Mouse (Mus musculus): ENCODE data around the gene Guca2b. TPM values are rescaled to one million over a fixed set of nuclear protein-coding genes. Genes with fewer than 3 reads are reported as not detected.
A peak's percentile ranks its signal among the peaks of the same experiment; 100 is the strongest.
"Not testable (repeated sequence)": the region's sequence is repeated elsewhere in the genome, so short reads cannot be mapped to it uniquely, and the experiment has no call there.

Gene Guca2b
- polyA plus RNA-seq, 1 experiment, result not detected

DNA sequence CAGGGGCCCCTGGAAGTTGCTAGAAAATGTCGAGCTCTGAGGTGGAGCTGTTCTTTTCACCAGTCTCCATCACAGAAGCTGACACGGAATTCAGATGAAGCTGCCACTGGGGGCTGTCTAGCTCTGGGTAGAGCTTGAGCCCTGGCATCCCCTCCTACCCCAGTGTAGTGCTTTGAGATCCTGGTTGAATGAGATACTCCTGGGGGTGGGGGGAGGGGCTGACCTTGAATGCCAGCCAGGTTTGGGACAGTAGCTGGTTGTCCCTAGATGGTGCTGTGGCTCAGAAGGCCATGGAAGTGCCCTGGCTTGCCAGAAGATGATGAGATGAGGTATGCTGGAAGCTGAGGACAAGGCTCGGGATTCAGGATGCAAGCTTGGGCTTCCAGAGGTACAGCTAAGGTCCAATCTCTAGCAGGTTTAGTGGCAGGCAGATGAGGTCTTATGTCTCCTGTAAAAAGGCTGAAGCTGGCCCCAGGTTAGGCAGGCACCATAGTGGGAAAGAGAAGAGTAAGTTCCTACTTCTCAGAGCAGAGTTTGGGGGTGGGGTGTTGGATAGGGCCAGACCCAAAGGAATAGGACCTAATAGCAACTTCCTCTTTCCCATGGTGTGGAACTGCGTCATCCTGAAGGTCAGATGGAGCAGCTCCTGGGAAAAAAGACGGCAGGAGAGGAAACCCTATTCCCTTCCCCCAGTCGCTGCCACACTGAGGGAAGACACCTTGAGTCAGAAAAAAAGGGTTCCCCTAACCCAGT lies 23.7 kb downstream of the Guca2b start:
- Histone ChIP-seq H3K9me3 (replicated peaks; ENCODE audit: control insufficient read depth, insufficient read depth, low read length, poor library complexity, severe bottlenecking) (no peaks in the 10 kb centered on the region), H3K4me1 (ENCODE audit: control insufficient read depth, insufficient read depth, low read length) (peaks cover 5% of the 10 kb centered on the region), H3K27me3 (ENCODE audit: control insufficient read depth, insufficient read depth, low read length, poor library complexity, severe bottlenecking) (no peaks in the 10 kb centered on the region), H3K9ac (ENCODE audit: low read depth, poor library complexity, severe bottlenecking) (no peak overlapping the region), H3K4me3 (ENCODE audit: low read depth, low read length) (no peak overlapping the region), H3K27ac (ENCODE audit: insufficient read depth, low read length) (no peak overlapping the region), H3K36me3 (ENCODE audit: control insufficient read depth, insufficient read depth, low read length, poor library complexity, severe bottlenecking) (no peaks in the 10 kb centered on the region)
- TF ChIP-seq POLR2A (IDR thresholded peaks at IDR 0.05; ENCODE audit: insufficient read depth, low read length) (no peak), CTCF (IDR thresholded peaks at IDR 0.05; ENCODE audit: low read depth, low read length) (no peak), EP300 (IDR thresholded peaks at IDR 0.05; ENCODE audit: insufficient read depth, low read depth, low read length) (no peak)

DNA sequence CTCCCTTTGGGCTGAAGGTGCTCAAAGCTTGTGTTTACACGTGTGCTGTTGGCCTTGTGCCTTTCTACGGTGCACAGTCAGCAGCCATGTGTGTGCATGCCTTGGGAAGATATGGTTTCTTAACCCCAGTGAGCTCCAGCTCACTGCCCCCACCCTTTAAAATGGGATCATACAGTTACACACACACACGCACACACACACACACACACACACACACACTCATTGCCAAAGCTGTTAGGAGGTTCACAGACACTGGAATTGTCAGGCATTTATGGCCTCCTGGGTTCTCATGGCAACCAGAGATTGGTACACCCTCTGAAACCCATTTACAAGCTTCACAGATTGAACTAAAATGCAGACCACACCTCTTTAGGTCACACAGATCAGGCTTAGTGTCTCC lies 24.8 kb downstream of the Guca2b start:
- Histone ChIP-seq H3K4me3 (ENCODE audit: low read depth, low read length) (no peak overlapping the region), H3K27me3 (ENCODE audit: control insufficient read depth, insufficient read depth, low read length, poor library complexity, severe bottlenecking) (no peaks in the 10 kb centered on the region), H3K36me3 (ENCODE audit: control insufficient read depth, insufficient read depth, low read length, poor library complexity, severe bottlenecking) (0 out of 2 replicates have a peak, but pooled peaks cover 4% of the 10 kb centered on the region), H3K9me3 (replicated peaks; ENCODE audit: control insufficient read depth, insufficient read depth, low read length, poor library complexity, severe bottlenecking) (no peaks in the 10 kb centered on the region), H3K27ac (ENCODE audit: insufficient read depth, low read length) (no peak overlapping the region), H3K9ac (ENCODE audit: low read depth, poor library complexity, severe bottlenecking) (no peak overlapping the region), H3K4me1 (ENCODE audit: control insufficient read depth, insufficient read depth, low read length) (peaks cover 5% of the 10 kb centered on the region)
- TF ChIP-seq EP300 (IDR thresholded peaks at IDR 0.05; ENCODE audit: insufficient read depth, low read depth, low read length) (no peak), CTCF (IDR thresholded peaks at IDR 0.05; ENCODE audit: low read depth, low read length) (no peak), POLR2A (IDR thresholded peaks at IDR 0.05; ENCODE audit: insufficient read depth, low read length) (no peak)

GRCm38 (mm10) chr4:119633342-119633741 lies 25.4 kb downstream of the Guca2b start:
- H3K36me3 ChIP-seq (ENCODE audit: control insufficient read depth, insufficient read depth, low read length, poor library complexity, severe bottlenecking), result 0 out of 2 replicates have a peak, but pooled peaks cover 4% of the 10 kb centered on the region
- H3K27ac ChIP-seq (ENCODE audit: insufficient read depth, low read length), result no peak overlapping the region
- H3K4me3 ChIP-seq (ENCODE audit: low read depth, low read length), result no peak overlapping the region
- H3K9me3 ChIP-seq (replicated peaks; ENCODE audit: control insufficient read depth, insufficient read depth, low read length, poor library complexity, severe bottlenecking), result no peaks in the 10 kb centered on the region
- no peaks in the 10 kb centered on the region for H3K27me3 ChIP-seq (ENCODE audit: control insufficient read depth, insufficient read depth, low read length, poor library complexity, severe bottlenecking)
- no peak overlapping the region for H3K9ac ChIP-seq (ENCODE audit: low read depth, poor library complexity, severe bottlenecking)
- no peak for TF ChIP-seq CTCF (IDR thresholded peaks at IDR 0.05; ENCODE audit: low read depth, low read length)
- no peak for TF ChIP-seq EP300 (IDR thresholded peaks at IDR 0.05; ENCODE audit: insufficient read depth, low read depth, low read length)
- no peak for TF ChIP-seq POLR2A (IDR thresholded peaks at IDR 0.05; ENCODE audit: insufficient read depth, low read length)
- peaks cover 5% of the 10 kb centered on the region for H3K4me1 ChIP-seq (ENCODE audit: control insufficient read depth, insufficient read depth, low read length)

GRCm38 (mm10) chr4:119632721-119633120 lies 26.0 kb downstream of the Guca2b start:
- Histone ChIP-seq H3K4me3 (ENCODE audit: low read depth, low read length) (no peak overlapping the region), H3K9ac (ENCODE audit: low read depth, poor library complexity, severe bottlenecking) (no peak overlapping the region)
- TF ChIP-seq POLR2A (IDR thresholded peaks at IDR 0.05; ENCODE audit: insufficient read depth, low read length), result no peak
- TF ChIP-seq CTCF (IDR thresholded peaks at IDR 0.05; ENCODE audit: low read depth, low read length), result no peak
- TF ChIP-seq EP300 (IDR thresholded peaks at IDR 0.05; ENCODE audit: insufficient read depth, low read depth, low read length), result no peak

DNA sequence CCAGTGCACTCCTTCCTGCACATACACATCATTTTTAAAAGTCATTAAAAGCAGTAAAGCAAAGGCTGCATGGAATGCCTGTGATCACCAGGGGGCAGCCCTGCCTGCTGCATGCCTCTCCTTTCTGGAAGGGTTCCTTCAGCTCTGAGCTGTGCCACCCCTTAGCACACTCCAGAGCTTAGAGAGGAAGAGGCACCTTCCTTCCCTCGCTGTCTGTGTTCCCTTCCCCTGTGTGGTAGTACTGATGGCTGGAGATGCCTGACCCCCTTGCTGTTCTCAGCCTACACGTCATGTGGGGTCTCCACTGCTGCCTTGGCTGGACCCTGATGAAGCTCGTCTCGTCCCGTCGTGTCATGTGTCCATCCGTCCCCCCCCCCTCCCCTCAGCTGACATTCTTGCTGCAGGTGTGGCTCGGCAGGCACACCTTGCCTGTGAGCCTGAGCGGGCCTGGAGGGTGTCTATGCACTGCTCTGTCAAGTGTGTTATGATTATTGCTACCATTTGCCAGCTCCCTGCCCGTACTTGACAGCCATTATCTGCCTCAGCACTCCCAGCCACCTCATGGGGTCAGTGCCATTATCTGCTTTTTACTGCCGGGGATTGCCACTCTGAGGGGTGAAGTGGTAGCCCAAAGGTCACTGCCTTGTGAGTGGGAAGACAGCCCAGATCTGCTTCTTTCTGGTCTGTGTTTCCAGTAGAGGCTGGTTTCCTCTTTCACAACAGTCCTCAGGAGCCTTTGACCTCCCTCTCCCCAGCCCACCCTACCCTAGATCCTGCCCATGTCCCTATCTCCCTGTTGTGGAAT lies 27.4 kb downstream of the Guca2b start:
- no peak overlapping the region for H3K27ac ChIP-seq (ENCODE audit: insufficient read depth, low read length)
- 0 out of 2 replicates have a peak, but pooled peaks cover 4% of the 10 kb centered on the region for H3K36me3 ChIP-seq (ENCODE audit: control insufficient read depth, insufficient read depth, low read length, poor library complexity, severe bottlenecking)
- H3K27me3 ChIP-seq (ENCODE audit: control insufficient read depth, insufficient read depth, low read length, poor library complexity, severe bottlenecking), result no peaks in the 10 kb centered on the region
- peaks cover 5% of the 10 kb centered on the region for H3K4me1 ChIP-seq (ENCODE audit: control insufficient read depth, insufficient read depth, low read length)
- no peak overlapping the region for H3K9ac ChIP-seq (ENCODE audit: low read depth, poor library complexity, severe bottlenecking)
- H3K9me3 ChIP-seq (replicated peaks; ENCODE audit: control insufficient read depth, insufficient read depth, low read length, poor library complexity, severe bottlenecking), result no peaks in the 10 kb centered on the region
- TF ChIP-seq EP300 (IDR thresholded peaks at IDR 0.05; ENCODE audit: insufficient read depth, low read depth, low read length), result 0 out of 2 replicates have a peak, but pooled peaks have one; percentile 36
- TF ChIP-seq POLR2A (IDR thresholded peaks at IDR 0.05; ENCODE audit: insufficient read depth, low read length), result no peak
- peak; percentile 68 for TF ChIP-seq CTCF (IDR thresholded peaks at IDR 0.05; ENCODE audit: low read depth, low read length)
- H3K4me3 ChIP-seq (ENCODE audit: low read depth, low read length), result no peak overlapping the region

More at GRCm38 (mm10) chr4:119632721-119633120, 26.0 kb downstream of the Guca2b start:
- Histone ChIP-seq H3K27ac (ENCODE audit: insufficient read depth, low read length) (no peak overlapping the region), H3K27me3 (ENCODE audit: control insufficient read depth, insufficient read depth, low read length, poor library complexity, severe bottlenecking) (no peaks in the 10 kb centered on the region), H3K36me3 (ENCODE audit: control insufficient read depth, insufficient read depth, low read length, poor library complexity, severe bottlenecking) (0 out of 2 replicates have a peak, but pooled peaks cover 4% of the 10 kb centered on the region), H3K9me3 (replicated peaks; ENCODE audit: control insufficient read depth, insufficient read depth, low read length, poor library complexity, severe bottlenecking) (no peaks in the 10 kb centered on the region), H3K4me1 (ENCODE audit: control insufficient read depth, insufficient read depth, low read length) (peaks cover 5% of the 10 kb centered on the region)

- H3K36me3 ChIP-seq (ENCODE audit: control insufficient read depth, insufficient read depth, low read length, poor library complexity, severe bottlenecking); H3K9me3 ChIP-seq (replicated peaks; ENCODE audit: control insufficient read depth, insufficient read depth, low read length, poor library complexity, severe bottlenecking); H3K9ac ChIP-seq (ENCODE audit: low read depth, poor library complexity, severe bottlenecking); H3K27ac ChIP-seq (ENCODE audit: insufficient read depth, low read length); H3K4me1 ChIP-seq (ENCODE audit: control insufficient read depth, insufficient read depth, low read length); H3K4me3 ChIP-seq (ENCODE audit: low read depth, low read length); H3K27me3 ChIP-seq (ENCODE audit: control insufficient read depth, insufficient read depth, low read length, poor library complexity, severe bottlenecking): not testable (repeated sequence)
These were observed 30.4 kb downstream of the Guca2b start for GRCm38 (mm10) chr4:119628363-119628762.

All from ES-Bruce4 (cell line).